Mouse (Mus musculus) subcutaneous adipose tissue, adult 2 months (tissue): ENCODE measurements around the gene Cfap57. TPM values are rescaled to one million over a fixed set of nuclear protein-coding genes. Genes with fewer than 3 reads are reported as not detected.

Experiments
- polyA plus RNA-seq: library from polyadenylated mRNA; depleted of rRNA; stranded (reverse); fragments of >200 nt; gene quantifications from 2 replicates; pipeline ENCODE4 v1.2.3, GENCODE M21; 2012; ENCODE audit warnings: low replicate concordance; rRNA removed

Gene Cfap57
- polyA plus RNA-seq = 0.06 TPM in 1 of 2 replicates, not detected in the other

DNA sequence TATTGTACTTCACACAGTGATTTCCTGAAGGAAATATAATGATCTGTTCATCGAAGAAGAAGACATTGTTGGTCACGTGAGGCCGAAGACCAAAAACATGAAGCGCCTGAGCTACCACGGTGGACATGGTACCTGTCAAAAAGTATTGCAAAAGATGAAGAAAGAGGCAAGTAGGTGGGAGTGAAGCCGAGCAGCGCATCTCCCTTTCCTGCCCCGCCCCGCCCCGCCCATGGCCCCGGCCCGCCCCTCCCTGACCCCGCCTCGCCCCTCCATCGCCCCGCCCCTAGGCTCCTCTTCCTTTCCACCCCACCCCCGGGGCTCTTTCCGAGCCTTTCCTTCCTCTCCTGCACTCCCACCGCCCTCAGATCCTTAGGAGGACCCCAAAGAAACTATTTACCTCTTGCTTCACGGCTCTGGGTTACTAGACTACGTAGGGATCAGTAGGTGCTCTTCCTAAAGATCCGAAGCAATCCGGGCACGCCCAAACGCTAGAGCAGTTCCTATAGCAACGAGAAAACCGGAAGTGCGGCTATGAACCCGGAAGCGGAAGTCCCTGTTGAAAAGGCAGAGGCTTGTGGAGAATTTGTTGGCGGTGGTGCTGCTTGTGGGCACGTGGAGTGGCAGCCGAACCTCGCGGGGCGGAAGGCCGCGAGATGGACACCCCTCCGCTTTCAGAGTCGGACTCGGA, at the start of gene Cfap57, which contains the start of gene Ebna1bp2:
Gene Cfap57, minus strand, starts transcription at position 499 of the 688 bp plus-strand sequence.
Gene Ebna1bp2, plus strand, starts transcription at position 521 of the 688 bp plus-strand sequence.

DNA sequence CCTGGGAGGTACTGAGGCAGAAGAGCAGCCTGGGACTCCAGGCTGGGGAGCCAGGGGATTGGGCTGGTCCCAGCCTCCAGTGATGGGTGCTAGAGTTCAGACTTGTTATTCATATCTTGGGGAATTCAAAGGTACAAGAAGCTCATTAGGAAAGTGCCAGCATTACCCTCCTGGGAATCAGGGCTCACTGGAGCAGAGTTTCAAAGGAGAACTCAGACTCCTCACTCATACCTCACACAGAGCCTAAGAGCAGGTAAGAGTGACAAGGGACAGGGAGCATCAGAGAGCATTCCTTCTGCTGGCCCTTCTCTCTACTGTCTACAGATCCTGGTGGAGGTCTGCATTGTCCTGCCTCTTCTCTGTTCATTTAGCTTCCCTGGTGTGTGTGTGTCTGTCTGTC, 38.1 kb upstream of the Cfap57 start, which contains the start of gene Olfr62:
Gene Olfr62, plus strand, starts transcription at position 301 of the 400 bp plus-strand sequence.

DNA sequence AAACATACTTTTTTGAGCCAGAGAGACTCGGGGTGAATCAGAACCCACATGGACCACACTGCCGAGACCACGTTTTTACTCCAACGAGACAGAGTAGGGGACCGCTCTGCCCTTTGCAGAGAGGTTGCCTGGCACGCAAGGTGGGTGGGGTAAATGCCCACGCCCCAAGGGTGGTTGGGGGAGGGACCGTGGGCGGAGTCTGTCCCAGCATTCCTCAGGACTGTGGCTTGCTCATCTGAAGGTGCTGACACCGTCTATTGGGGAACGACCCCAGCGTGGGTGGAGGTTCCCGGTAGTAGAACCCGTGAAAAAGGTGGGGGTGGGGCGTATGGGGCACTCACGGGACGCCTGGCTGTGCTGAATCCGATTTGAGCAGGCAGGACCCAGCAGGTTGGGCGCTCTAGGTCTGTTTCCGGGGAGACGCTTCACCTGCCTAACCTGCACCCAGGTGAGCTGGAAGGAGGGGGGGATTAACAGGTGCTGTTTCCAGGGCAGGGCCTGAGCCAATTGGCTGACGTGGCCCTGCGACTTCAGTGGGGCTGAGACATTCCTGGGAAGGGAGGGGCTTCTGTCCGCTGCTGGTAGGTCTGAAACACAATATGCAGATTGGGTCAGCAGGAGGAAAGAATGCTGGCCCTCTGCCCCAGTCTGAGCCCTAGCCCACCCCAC, 76.9 kb downstream of the Cfap57 start, which contains the start of gene Tmem125:
Gene Tmem125, minus strand, starts transcription at position 453 of the 669 bp plus-strand sequence.

DNA sequence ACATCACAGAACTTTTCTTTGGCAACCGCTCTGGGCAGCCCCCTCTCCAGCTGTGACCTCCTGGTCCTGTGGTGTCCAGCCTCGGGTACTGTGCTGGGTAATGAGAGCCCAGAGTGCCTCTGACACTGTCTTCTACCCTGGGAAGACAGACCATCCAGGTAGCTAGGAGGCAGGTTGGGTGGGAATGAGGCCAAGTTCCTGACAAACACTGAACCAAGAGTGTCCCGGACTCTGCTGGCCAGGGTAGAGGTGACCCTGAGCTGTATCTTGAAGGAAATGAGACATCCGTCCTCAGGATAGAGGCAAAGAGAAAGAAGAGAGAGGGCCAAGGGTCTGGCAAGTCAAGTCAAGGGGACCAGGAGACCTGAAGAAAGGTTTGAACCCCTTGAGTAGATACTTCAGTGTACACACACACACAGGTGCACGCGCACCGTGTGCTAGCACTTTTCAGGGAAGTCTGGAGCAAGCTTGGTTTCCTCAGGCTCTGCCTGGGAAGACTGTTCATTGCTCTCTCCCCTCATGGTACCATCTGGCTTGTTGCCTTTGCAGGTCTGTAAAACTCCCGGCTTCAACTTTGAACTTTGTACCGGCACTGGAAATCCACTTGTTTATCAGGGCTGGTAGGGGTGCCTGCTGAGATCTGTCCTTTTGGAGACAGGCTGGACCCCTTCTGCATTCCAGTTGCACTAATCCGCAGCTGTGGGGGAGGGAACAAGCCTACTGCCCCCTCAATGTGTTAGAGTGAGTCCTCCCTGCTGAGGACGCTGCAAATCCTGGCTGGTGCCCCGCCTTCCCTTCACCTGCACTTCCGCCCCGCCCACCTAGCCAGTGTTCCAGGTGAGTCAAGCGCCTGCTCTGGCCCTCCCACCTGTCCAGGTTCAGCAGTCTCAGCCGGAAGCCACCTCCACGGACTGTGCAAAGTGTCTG, 93.9 kb downstream of the Cfap57 start, which contains the start of gene 2610528J11Rik:
Gene 2610528J11Rik, plus strand, starts transcription at position 592 of the 927 bp plus-strand sequence.

Other genes with a start within 250 kb of the Cfap57 start
- gene Szt2, start 211.5 kb downstream of the Cfap57 start, polyA plus RNA-seq = 16.5 and 34.0 TPM in 2 replicates
- 37.6 and 44.0 TPM in 2 replicates for gene Med8, start 211.4 kb downstream of the Cfap57 start, polyA plus RNA-seq
- 183 and 207 TPM in 2 replicates for gene Elovl1, start 192.7 kb downstream of the Cfap57 start, polyA plus RNA-seq
- 2.6 and 29.1 TPM in 2 replicates for gene Cdc20, start 183.4 kb downstream of the Cfap57 start, polyA plus RNA-seq
- gene Mpl, start 163.3 kb downstream of the Cfap57 start, polyA plus RNA-seq = 0.09 TPM in 1 of 2 replicates, not detected in the other
- gene Tie1, start 130.7 kb downstream of the Cfap57 start, polyA plus RNA-seq = 63.5 and 115 TPM in 2 replicates
- gene 2610528J11Rik, start 93.8 kb downstream of the Cfap57 start, polyA plus RNA-seq = 9.1 TPM in 1 of 2 replicates, not detected in the other
- gene Tmem125, start 76.7 kb downstream of the Cfap57 start, polyA plus RNA-seq = 0.92 and 9.3 TPM in 2 replicates
- gene Ebna1bp2, start within 50 bp of the Cfap57 start, polyA plus RNA-seq = 18.4 and 38.8 TPM in 2 replicates
- not detected in 2 replicates for gene Olfr62, start 38.2 kb upstream of the Cfap57 start, polyA plus RNA-seq
- gene Olfr1342, start 72.0 kb upstream of the Cfap57 start, polyA plus RNA-seq = not detected in 2 replicates
- not detected in 2 replicates for gene Olfr1341, start 82.7 kb upstream of the Cfap57 start, polyA plus RNA-seq
- not detected in 2 replicates for gene Olfr1340, start 99.4 kb upstream of the Cfap57 start, polyA plus RNA-seq
- gene Olfr1339, start 111.4 kb upstream of the Cfap57 start, polyA plus RNA-seq = not detected in 2 replicates
- gene Olfr1338, start 138.0 kb upstream of the Cfap57 start, polyA plus RNA-seq = not detected in 2 replicates
- not detected in 2 replicates for gene Olfr1337, start 161.8 kb upstream of the Cfap57 start, polyA plus RNA-seq
- not detected in 2 replicates for gene Olfr1335, start 189.2 kb upstream of the Cfap57 start, polyA plus RNA-seq
- gene Olfr1333, start 215.5 kb upstream of the Cfap57 start, polyA plus RNA-seq = not detected in 2 replicates
- not detected in 2 replicates for gene Olfr1331, start 243.9 kb upstream of the Cfap57 start, polyA plus RNA-seq